Mouse (Mus musculus) testis, adult 2 months (tissue): ENCODE data around the gene Tbc1d1.

Source experiments
- CTCF ChIP-seq: fragments of 200-500 bp; IDR thresholded peaks from 2 replicates; pipeline ENCODE4 v1.5.1; 2012; ENCODE audit warnings: low read depth, mild to moderate bottlenecking, inconsistent platforms, low read length, moderate library complexity; ENCODE audit not compliant: control insufficient read depth, insufficient read depth, insufficient replicate concordance
- POLR2A ChIP-seq: fragments of 200-500 bp; IDR thresholded peaks from 2 replicates; pipeline ENCODE4 v1.6.1; 2012; ENCODE audit warnings: low read depth, mild to moderate bottlenecking, inconsistent platforms, low read length, moderate library complexity; ENCODE audit not compliant: control insufficient read depth

DNA sequence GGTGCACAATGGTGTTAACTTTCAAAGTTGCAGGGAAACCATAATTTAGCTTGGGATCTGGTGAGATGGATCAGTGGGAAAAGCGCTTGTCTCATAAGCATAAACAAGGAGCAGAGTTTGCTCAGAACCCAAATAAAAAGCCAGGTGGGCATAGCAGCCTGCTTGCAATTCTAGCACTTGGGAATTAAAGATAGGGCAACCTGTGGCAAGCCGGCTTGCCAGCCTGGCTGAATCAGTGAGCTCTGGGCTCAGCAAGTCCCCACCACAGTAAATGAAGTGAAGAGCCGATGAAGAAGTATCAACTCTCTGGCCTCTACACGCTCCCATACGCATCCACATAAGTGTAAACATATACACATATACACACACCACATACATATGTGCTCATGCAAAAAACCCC lies 59.7 kb downstream of the Tbc1d1 start:
- no peak for TF ChIP-seq POLR2A
- TF ChIP-seq CTCF, result no peak
